Mouse (Mus musculus) granulocyte monocyte progenitor cell, adult 5-6 weeks (primary cell): ENCODE data around the gene Rnf25. TPM values are rescaled to one million over a fixed set of nuclear protein-coding genes. Genes with fewer than 3 reads are reported as not detected.

Experiments used
- total RNA-seq, 2 experiments: library from RNA; stranded (forward) in 1 of 2; stranded (reverse) in 1 of 2; fragments of 200-712, 200-1000 nt in 1 of 2; fragments of >200 nt in 1 of 2; fragmentation: Nextera tagmentation in 1 of 2; gene quantifications; 2 replicates each; pipeline ENCODE4 v1.2.3; 2014 to 2017

Rnf25 gene
- total RNA-seq, 2 experiments from 2014 or later: 28.2 to 34.3 TPM

Other genes starting within 250 kb of the Rnf25 start
- 1.9 TPM in 1 of 2 replicates, not detected in the other for gene Catip, start 239.3 kb downstream of the Rnf25 start, total RNA-seq (2014; fragmentation: Nextera tagmentation)
- gene Catip, start 239.3 kb downstream of the Rnf25 start, total RNA-seq (2017): not detected in 2 replicates
- gene Slc11a1, start 226.2 kb downstream of the Rnf25 start, total RNA-seq (2014; fragmentation: Nextera tagmentation): 0.38 and 0.49 TPM in 2 replicates
- gene Slc11a1, start 226.2 kb downstream of the Rnf25 start, total RNA-seq (2017): 0.26 and 0.69 TPM in 2 replicates
- 81.8 and 98.1 TPM in 2 replicates for gene Ctdsp1, start 209.9 kb downstream of the Rnf25 start, total RNA-seq (2014; fragmentation: Nextera tagmentation)
- 27.7 and 33.9 TPM in 2 replicates for gene Ctdsp1, start 209.9 kb downstream of the Rnf25 start, total RNA-seq (2017)
- 0.09 TPM in 1 of 2 replicates, not detected in the other for gene Vil1, start 192.0 kb downstream of the Rnf25 start, total RNA-seq (2014; fragmentation: Nextera tagmentation)
- gene Vil1, start 192.0 kb downstream of the Rnf25 start, total RNA-seq (2017): not detected in 2 replicates
- gene Cnot9, start 95.3 kb downstream of the Rnf25 start, total RNA-seq (2014; fragmentation: Nextera tagmentation): 58.2 and 66.7 TPM in 2 replicates
- gene Cnot9, start 95.3 kb downstream of the Rnf25 start, total RNA-seq (2017): 62.5 and 76.6 TPM in 2 replicates
- not detected in 2 replicates for gene Plcd4, start 58.5 kb downstream of the Rnf25 start, total RNA-seq (2014; fragmentation: Nextera tagmentation)
- 0.05 TPM in 1 of 2 replicates, not detected in the other for gene Plcd4, start 58.5 kb downstream of the Rnf25 start, total RNA-seq (2017)
- gene Usp37, start 57.1 kb downstream of the Rnf25 start, total RNA-seq (2014; fragmentation: Nextera tagmentation): 26.4 and 54.1 TPM in 2 replicates
- gene Usp37, start 57.1 kb downstream of the Rnf25 start, total RNA-seq (2017): 37.1 and 37.4 TPM in 2 replicates
- 16.3 and 17.1 TPM in 2 replicates for gene Zfp142, start 13.2 kb downstream of the Rnf25 start, total RNA-seq (2014; fragmentation: Nextera tagmentation)
- gene Zfp142, start 13.2 kb downstream of the Rnf25 start, total RNA-seq (2017): 9.5 and 10.0 TPM in 2 replicates
- 29.0 and 30.3 TPM in 2 replicates for gene Bcs1l, start 13.1 kb downstream of the Rnf25 start, total RNA-seq (2014; fragmentation: Nextera tagmentation)
- 20.0 and 28.8 TPM in 2 replicates for gene Bcs1l, start 13.1 kb downstream of the Rnf25 start, total RNA-seq (2017)
- gene Stk36, start within 50 bp of the Rnf25 start, total RNA-seq (2014; fragmentation: Nextera tagmentation): 0.26 TPM in 1 of 2 replicates, not detected in the other
- not detected in 2 replicates for gene Stk36, start within 50 bp of the Rnf25 start, total RNA-seq (2017)
- 18.2 and 29.1 TPM in 2 replicates for gene Ttll4, start 60.3 kb upstream of the Rnf25 start, total RNA-seq (2014; fragmentation: Nextera tagmentation)
- gene Ttll4, start 60.3 kb upstream of the Rnf25 start, total RNA-seq (2017): 18.4 and 21.5 TPM in 2 replicates
- gene Cyp27a1, start 112.2 kb upstream of the Rnf25 start, total RNA-seq (2014; fragmentation: Nextera tagmentation): 10.1 and 13.1 TPM in 2 replicates
- gene Cyp27a1, start 112.2 kb upstream of the Rnf25 start, total RNA-seq (2017): 5.8 and 6.9 TPM in 2 replicates
- gene Prkag3, start 147.8 kb upstream of the Rnf25 start, total RNA-seq (2014; fragmentation: Nextera tagmentation): not detected in 2 replicates
- not detected in 2 replicates for gene Prkag3, start 147.8 kb upstream of the Rnf25 start, total RNA-seq (2017)
- gene Wnt6, start 170.5 kb upstream of the Rnf25 start, total RNA-seq (2014; fragmentation: Nextera tagmentation): not detected in 2 replicates
- gene Wnt6, start 170.5 kb upstream of the Rnf25 start, total RNA-seq (2017): 0.21 and 1.2 TPM in 2 replicates
- gene Wnt10a, start 190.1 kb upstream of the Rnf25 start, total RNA-seq (2014; fragmentation: Nextera tagmentation): not detected in 2 replicates
- not detected in 2 replicates for gene Wnt10a, start 190.1 kb upstream of the Rnf25 start, total RNA-seq (2017)